Mouse (Mus musculus) intestine, postnatal 0 days (tissue): ENCODE measurements around the gene Atp5d. TPM values are rescaled to one million over a fixed set of nuclear protein-coding genes. Genes with fewer than 3 reads are reported as not detected.

Experiments
- ATAC-seq: fragments of 200-750 bp; cut with Nextera tagmentation; 2 replicates; pipeline ENCODE4 v1.8.0; 2017; ENCODE audit warnings: mild to moderate bottlenecking, moderate TSS enrichment, moderate library complexity
- H3K27ac ChIP-seq: fragments of 300-500 bp; sonication (generic); 2 replicates; pipeline ENCODE4 v1.5.1; 2014; ENCODE audit warnings: mild to moderate bottlenecking, low read depth, low read length, moderate library complexity
- H3K27me3 ChIP-seq: fragments of 300-500 bp; sonication (generic); replicated peaks from 2 replicates; pipeline ENCODE4 v1.6.1; 2014; ENCODE audit warnings: low read length, mixed read lengths; ENCODE audit not compliant: control insufficient read depth, insufficient read depth
- H3K36me3 ChIP-seq: fragments of 300-500 bp; sonication (generic); 2 replicates; pipeline ENCODE4 v1.6.1; 2014; ENCODE audit warnings: mild to moderate bottlenecking, moderate library complexity; ENCODE audit not compliant: control insufficient read depth, insufficient read depth
- H3K4me1 ChIP-seq: fragments of 300-500 bp; sonication (generic); replicated peaks from 2 replicates; pipeline ENCODE4 v1.6.1; 2014; ENCODE audit warnings: antibody characterized with exemption, low read length, mixed read lengths; ENCODE audit not compliant: control insufficient read depth, insufficient read depth
- H3K4me2 ChIP-seq: fragments of 300-500 bp; sonication (generic); replicated peaks from 2 replicates; pipeline ENCODE4 v1.6.1; 2014; ENCODE audit warnings: low read depth, mild to moderate bottlenecking, moderate library complexity
- H3K4me3 ChIP-seq: fragments of 300-500 bp; sonication (generic); 2 replicates; pipeline ENCODE4 v1.5.1; 2014; ENCODE audit warnings: low read depth, low read length
- H3K9ac ChIP-seq: fragments of 300-500 bp; sonication (generic); 2 replicates; pipeline ENCODE4 v1.6.1; 2014; ENCODE audit warnings: mild to moderate bottlenecking, low read depth, low read length
- H3K9me3 ChIP-seq: fragments of 300-500 bp; sonication (generic); 2 replicates; pipeline ENCODE4 v1.6.1; 2016; ENCODE audit warnings: mixed run types; ENCODE audit not compliant: control insufficient read depth
- CTCF ChIP-seq: sonication (generic); IDR thresholded peaks from 2 replicates; pipeline ENCODE4 v1.5.1; 2016; ENCODE audit warnings: low read depth, mild to moderate bottlenecking, control low read depth, antibody characterized with exemption, moderate library complexity
- WGBS: fragments of 180-500 bp; shearing (Covaris S2); extraction: QIAGEN DNeasy Blood & Tissue Kit; methylation state at CpG from one replicate; pipeline ENCODE4 v1.1.7; 2014; 5-methylcytosine and 5-hydroxymethylcytosine counted together
- polyA plus RNA-seq: library from polyadenylated mRNA; unstranded; fragments of >200 nt; fragmentation: Nextera tagmentation; extraction: Ambion mirVana; gene quantifications from 2 replicates; pipeline ENCODE4 v1.2.1, GENCODE M21; 2015

Atp5d gene
- polyA plus RNA-seq, 1 experiment from 2014 or later, result 1,009 TPM

DNA sequence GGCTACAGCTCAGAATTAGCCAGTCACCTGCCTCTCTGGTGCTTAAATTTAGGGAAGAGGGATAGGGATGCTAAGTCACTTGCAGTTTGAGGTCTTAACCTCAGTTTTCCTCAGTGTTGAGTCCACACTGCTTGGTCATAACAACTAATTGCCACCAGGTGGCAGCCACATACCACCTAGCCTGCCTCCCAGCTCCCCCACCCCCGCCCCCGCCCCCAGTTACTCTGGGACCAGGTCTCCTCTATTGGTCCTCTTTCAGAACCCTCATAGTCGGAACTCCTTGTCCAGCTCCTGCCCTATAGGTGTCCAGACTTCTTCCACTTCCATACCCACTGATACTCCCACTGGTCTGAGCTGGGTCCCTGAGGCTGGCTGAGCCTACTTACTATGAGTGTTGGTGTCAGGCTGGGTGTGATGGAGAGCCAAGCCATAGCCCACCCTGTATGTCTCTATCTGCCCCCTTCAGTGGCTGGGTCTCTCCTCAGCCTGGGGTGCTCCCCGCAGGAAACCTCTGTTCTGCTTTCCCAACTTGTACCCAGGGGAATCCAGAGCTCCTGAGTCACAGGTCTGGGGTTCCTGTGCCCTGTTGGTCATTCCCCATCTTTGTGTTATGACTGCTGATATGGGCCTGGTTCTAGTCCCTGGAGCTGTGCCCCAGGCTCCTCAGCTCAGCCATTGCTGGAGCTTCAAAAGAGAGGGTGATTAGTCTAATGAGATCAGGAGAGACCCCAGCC is 37.3 kb downstream of the Atp5d start:
- no peak overlapping the region for H3K9ac ChIP-seq
- WGBS, result 32% methylated on average over 4 of the region's 4 CpGs
- H3K4me1 ChIP-seq, result no peaks in the 10 kb centered on the region
- no peaks in the 10 kb centered on the region for H3K27me3 ChIP-seq
- H3K27ac ChIP-seq, result no peak overlapping the region
- ATAC-seq, result no peak
- no peak overlapping the region for H3K4me3 ChIP-seq
- peaks cover 18% of the 10 kb centered on the region for H3K36me3 ChIP-seq
- H3K9me3 ChIP-seq, result no peaks in the 10 kb centered on the region
- no peak overlapping the region for H3K4me2 ChIP-seq
- TF ChIP-seq CTCF, result peak; percentile 80

- no peak for TF ChIP-seq CTCF
- Histone ChIP-seq H3K27me3 (no peaks in the 10 kb centered on the region), H3K9ac (no peak overlapping the region), H3K4me2 (no peak overlapping the region), H3K4me3 (no peak overlapping the region), H3K36me3 (peaks cover 12% of the 10 kb centered on the region), H3K4me1 (no peaks in the 10 kb centered on the region), H3K27ac (no peak overlapping the region), H3K9me3 (no peaks in the 10 kb centered on the region)
- WGBS, result 78% methylated on average over 5 of the region's 5 CpGs
- no peak for ATAC-seq
Observed at GRCm38 (mm10) chr10:80176270-80176834, 37.9 kb downstream of the Atp5d start.

DNA sequence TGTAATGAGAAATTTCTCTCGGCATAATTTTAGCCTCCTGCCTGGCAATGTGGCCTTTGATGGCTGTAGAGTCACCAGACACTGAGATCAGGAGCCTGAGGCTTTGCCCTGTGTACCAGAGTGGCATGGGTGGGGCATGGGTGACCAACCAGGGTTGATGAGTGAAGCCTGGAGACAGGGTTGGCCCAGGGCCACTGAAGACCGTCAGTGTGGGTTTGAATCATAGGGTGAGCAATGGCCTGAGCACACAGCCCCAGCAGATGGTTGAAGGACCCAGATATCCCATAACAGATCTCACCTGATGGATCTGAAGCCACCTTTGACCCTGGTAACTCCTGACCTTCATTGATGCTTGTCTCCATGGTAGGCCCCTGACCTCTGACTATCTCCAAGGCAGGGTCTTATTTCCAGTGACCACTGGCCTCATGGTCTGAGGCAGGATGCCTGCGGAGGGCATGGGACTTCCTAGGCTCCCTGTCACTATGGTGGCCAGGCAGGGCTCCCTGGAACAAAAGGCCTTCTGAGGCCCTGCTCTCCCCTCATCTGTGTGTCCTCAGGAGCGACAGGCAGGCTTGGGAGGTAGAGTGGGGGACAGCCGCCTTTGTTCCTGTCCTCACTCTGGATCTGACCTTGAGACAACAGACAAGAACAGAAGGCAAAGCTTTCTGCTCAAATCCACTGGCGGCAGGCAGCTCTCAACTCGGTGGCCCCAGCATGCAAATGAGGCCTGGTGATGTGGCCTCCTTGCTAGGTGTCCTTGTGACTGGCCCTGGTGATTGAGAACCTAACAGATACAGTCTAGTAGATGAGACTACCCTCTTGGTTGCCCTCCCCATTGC is 39.2 kb downstream of the Atp5d start:
- no peak overlapping the region for H3K4me2 ChIP-seq
- no peak overlapping the region for H3K9ac ChIP-seq
- H3K4me1 ChIP-seq, result no peaks in the 10 kb centered on the region
- 0 out of 2 replicates have a peak, but pooled peaks cover 3% of the 10 kb centered on the region for H3K36me3 ChIP-seq
- H3K27me3 ChIP-seq, result no peaks in the 10 kb centered on the region
- no peaks in the 10 kb centered on the region for H3K9me3 ChIP-seq
- 67% methylated on average over 7 of the region's 7 CpGs for WGBS
- no peak overlapping the region for H3K4me3 ChIP-seq
- no peak overlapping the region for H3K27ac ChIP-seq
- no peak for ATAC-seq
- no peak for TF ChIP-seq CTCF

DNA sequence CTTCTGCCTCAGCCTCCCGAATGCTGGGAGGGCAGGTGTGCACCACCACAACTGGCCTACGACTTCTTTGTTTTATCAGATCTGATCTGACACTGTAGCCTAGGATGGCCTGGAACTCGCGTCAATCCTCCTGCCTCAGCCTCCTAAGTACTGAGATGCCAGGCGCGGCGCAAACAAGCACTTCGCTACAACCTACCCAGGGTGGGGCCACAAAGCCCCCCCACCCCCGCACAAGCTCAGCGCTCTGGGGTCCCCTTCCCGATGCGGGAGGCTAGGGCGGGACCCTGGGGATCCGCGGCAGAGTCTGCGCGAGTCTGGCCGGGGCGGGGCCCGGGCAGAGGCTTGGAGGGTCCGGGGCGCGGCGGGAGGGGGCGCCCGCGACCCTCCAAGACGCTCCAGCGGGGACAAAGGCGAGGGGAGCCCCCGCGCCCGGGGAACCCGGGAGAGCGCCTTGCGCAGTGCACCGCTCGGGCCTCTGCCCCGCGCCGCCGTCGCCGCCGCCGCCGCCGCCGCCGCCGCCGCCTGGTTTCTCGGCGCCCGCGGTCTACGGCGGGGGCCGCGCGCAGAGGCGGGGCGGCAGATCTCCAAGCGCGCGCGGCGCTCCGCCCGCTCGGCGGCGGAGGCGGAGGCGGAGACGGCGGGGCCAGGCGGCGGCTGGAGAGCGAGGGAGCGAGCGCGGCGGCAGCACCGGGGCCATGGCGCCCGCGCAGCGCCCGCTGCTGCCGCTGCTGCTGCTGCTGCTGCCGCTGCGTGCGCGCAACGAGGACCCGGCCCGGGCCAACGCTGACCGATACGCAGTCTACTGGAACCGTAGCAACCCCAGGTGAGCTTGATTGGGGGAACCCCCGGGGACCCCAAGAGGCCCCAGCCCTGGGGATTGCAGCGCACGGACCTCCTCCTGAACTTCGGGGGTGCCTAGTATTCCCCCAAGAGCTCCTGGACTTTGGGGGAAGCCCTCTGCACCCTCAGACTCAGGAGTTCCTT is 40.9 kb downstream of the Atp5d start, which contains the start of gene Efna2:
Gene Efna2 (plus strand): TSS at position 415 of the 984 bp plus-strand sequence.
- Histone ChIP-seq H3K4me1 (no peaks in the 10 kb centered on the region), H3K36me3 (no peaks in the 10 kb centered on the region), H3K27ac (no peak within 1 kb of the TSS), H3K9me3 (no peaks in the 10 kb centered on the region), H3K9ac (peak within 1 kb of the TSS; percentile 57), H3K4me3 (peak within 1 kb of the TSS; percentile 60), H3K4me2 (peak within 1 kb of the TSS; percentile 86), H3K27me3 (no peaks in the 10 kb centered on the region)
- WGBS, result 3% methylated on average over 55 of the region's 106 CpGs
- TF ChIP-seq CTCF, result peak; percentile 22; the same call in 1 of the 2 replicates
- peak; percentile 14; the same call in 1 of the 2 replicates for ATAC-seq

DNA sequence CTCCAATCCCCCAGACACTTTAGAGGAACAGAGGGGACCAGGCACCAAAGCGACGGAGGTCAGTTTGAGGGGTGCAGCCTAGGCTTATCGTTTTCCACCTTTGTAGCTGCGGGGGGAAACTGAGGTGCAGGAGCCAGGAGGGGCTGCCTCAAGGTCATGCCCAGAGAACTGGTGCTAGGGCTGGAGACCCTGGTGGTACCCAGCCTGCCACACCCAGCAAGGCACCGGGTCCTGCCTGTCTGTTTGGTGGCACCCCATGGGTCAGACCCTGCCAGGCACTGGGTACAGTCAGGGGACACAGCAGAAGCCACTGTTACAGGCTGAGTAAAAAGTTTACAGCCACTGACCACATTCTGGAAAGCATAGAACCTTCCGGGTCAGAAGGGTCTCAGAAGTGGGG is 41.9 kb downstream of the Atp5d start:
- Histone ChIP-seq H3K27ac (no peak overlapping the region), H3K4me3 (peak overlapping the region; percentile 60), H3K4me1 (no peaks in the 10 kb centered on the region), H3K9ac (0 out of 2 replicates have a peak overlapping the region, but pooled peaks have one; percentile 57), H3K4me2 (peak overlapping the region; percentile 86), H3K9me3 (no peaks in the 10 kb centered on the region), H3K27me3 (no peaks in the 10 kb centered on the region), H3K36me3 (no peaks in the 10 kb centered on the region)
- TF ChIP-seq CTCF, result no peak
- no peak for ATAC-seq
- 50% methylated on average over 6 of the region's 6 CpGs for WGBS
